Mouse (Mus musculus): ENCODE data around the gene Actr2. TPM values are rescaled to one million over a fixed set of nuclear protein-coding genes. Genes with fewer than 3 reads are reported as not detected.
A peak's percentile ranks its signal among the peaks of the same experiment; 100 is the strongest.
"Not testable (repeated sequence)": the region's sequence is repeated elsewhere in the genome, so short reads cannot be mapped to it uniquely, and the experiment has no call there.

The Actr2 gene
- polyA plus RNA-seq, 1 experiment from 2014 or later = 173 TPM

DNA sequence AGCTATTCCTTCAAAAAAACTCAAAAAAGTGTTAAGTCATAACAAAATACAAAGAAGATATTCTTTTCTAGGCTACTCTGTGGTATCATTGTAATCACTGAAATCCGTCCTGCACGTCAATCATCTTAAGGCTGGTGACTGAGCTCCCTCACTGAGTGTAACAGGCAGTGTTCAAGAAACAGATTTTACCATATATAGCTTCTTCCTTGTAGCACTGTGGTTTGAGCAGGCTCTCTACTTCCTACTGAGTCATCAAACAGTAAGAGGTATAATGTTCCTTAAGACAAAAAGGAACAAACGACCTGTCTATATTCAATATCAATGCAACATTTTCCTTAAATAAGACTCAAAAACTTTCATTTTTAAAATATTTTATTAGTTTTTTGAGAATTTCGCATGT lies 5.0 kb downstream of the Actr2 start:
- Histone ChIP-seq H3K4me3 (no peak overlapping the region), H3K4me2 (no peak overlapping the region), H3K36me3 (replicated peaks) (no peaks in the 10 kb centered on the region), H3K9ac (no peak overlapping the region), H3K27ac (no peak overlapping the region), H3K9me3 (no peaks in the 10 kb centered on the region), H3K4me1 (peaks cover 16% of the 10 kb centered on the region), H3K27me3 (replicated peaks) (no peaks in the 10 kb centered on the region)
- 96% methylated on average over 4 of the region's 4 CpGs for WGBS
- no peak for ATAC-seq (replicated peaks)

DNA sequence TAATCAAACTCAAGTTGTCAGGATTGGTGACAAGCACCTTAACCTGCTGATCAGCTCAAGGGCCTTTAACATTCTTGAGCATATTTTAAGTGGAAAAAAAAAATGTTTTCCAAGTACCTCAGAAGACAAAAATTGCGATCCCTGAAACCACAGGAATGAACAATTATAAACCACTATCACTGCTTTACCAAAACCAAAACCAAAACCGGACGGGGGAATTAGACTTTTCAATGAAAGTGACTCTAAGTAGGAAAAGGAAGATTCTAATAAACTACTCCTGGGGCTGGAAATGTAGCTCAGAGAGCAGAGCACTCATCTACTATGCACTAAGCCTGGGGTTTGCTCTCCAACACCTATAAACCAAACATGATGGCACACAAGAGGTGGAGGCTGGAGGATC lies 5.8 kb downstream of the Actr2 start:
- no peaks in the 10 kb centered on the region for H3K9me3 ChIP-seq
- H3K9ac ChIP-seq = no peak overlapping the region
- H3K4me1 ChIP-seq = peaks cover 14% of the 10 kb centered on the region
- no peak for ATAC-seq (replicated peaks)
- H3K27me3 ChIP-seq (replicated peaks) = no peaks in the 10 kb centered on the region
- no peaks in the 10 kb centered on the region for H3K36me3 ChIP-seq (replicated peaks)
- H3K4me3 ChIP-seq = no peak overlapping the region
- no peak overlapping the region for H3K4me2 ChIP-seq
- 93% methylated on average over 3 of the region's 3 CpGs for WGBS
- no peak overlapping the region for H3K27ac ChIP-seq

DNA sequence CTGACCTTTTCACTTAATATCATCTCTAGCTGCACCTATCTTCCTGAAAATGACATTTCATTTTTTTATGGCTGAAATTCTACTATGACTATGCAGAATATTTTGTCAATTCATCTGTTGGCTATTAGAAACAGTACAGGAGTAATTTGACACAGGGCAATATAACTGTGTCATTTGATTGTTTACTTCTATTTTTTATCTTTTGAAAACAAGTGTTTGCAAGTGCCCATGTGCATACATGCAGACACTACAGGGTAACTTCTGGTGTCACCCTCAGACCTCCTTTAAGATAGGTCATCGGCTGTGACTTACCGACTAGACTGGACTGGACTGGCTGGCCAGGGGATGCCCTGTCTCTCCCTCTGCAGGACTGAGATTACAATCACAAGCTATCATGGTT lies 8.8 kb downstream of the Actr2 start:
- no peaks in the 10 kb centered on the region for H3K4me1 ChIP-seq
- H3K27ac ChIP-seq = no peak overlapping the region
- H3K27me3 ChIP-seq (replicated peaks) = no peaks in the 10 kb centered on the region
- H3K4me3 ChIP-seq = no peak overlapping the region
- WGBS = 96% methylated on average over 2 of the region's 2 CpGs
- no peak overlapping the region for H3K9ac ChIP-seq
- H3K9me3 ChIP-seq = no peaks in the 10 kb centered on the region
- no peak overlapping the region for H3K4me2 ChIP-seq
- no peak for ATAC-seq (replicated peaks)
- no peaks in the 10 kb centered on the region for H3K36me3 ChIP-seq (replicated peaks)

DNA sequence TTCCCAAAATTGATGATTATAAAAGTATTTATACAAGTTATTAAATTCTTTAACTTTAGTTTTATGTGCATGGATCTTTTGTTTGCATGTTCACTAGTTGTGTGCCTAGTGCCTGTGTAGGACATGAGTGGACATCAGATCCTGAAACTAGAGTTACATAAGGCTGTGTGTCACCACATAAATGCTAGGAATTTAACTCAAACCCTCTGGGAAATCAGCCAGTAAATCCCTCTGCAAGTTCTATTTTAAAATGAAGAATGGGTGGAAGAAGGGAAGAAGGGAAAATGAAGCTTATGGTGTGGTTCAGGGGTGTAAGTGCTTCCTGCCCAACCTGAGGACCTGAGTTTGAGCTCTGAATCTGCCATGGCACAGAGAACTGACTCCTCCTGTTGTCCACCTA lies 26.4 kb downstream of the Actr2 start:
- no peak for ATAC-seq (replicated peaks)
- no peak overlapping the region for H3K27ac ChIP-seq
- H3K9me3 ChIP-seq = no peaks in the 10 kb centered on the region
- H3K4me3 ChIP-seq = no peak overlapping the region
- H3K36me3 ChIP-seq (replicated peaks) = peaks cover 26% of the 10 kb centered on the region
- no peaks in the 10 kb centered on the region for H3K27me3 ChIP-seq (replicated peaks)
- no peak overlapping the region for H3K4me2 ChIP-seq
- H3K9ac ChIP-seq = no peak overlapping the region
- H3K4me1 ChIP-seq = no peaks in the 10 kb centered on the region

DNA sequence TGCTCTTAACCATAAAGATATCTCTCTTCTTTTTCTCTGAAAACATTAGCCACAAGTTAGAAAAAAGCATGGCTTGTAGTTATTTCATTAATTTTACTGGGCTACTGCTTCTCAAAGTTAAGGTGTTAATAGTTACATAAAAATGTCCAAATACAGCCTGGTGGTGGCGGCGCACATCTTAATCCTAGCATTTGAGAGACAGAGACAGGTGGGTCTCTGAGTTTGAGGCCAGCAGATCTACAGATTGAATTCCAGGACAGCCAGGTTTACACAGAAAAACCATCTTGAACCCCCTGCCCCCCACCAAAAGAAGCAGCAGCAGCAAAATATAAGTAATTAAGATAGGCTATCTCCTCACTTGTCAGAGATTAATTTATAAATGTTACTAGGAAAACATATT lies 27.1 kb downstream of the Actr2 start:
- Histone ChIP-seq H3K36me3 (replicated peaks) (peaks cover 30% of the 10 kb centered on the region), H3K27me3 (replicated peaks) (no peaks in the 10 kb centered on the region), H3K9me3 (no peaks in the 10 kb centered on the region), H3K9ac (no peak overlapping the region), H3K4me1 (no peaks in the 10 kb centered on the region), H3K27ac (no peak overlapping the region), H3K4me2 (no peak overlapping the region), H3K4me3 (no peak overlapping the region)
- 95% methylated on average over 2 of the region's 2 CpGs for WGBS
- ATAC-seq (replicated peaks) = no peak

DNA sequence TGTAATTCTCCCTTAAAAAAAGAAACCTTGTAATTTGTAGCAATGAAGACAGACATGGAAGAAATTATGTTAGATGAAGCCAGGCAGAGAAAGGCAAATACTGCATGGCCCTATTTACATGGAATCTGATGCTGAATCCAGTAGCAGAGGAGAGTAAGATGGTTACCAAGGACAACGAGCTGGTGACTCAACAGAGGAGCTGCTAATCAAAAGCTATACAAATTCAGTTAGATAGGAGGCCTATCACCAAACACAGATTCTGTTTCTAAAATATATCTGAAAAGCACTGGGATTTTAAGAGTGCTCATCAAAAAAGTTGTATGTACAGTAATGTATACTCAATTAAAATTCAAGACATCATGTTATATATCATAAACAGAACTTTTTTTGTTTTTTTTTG lies 37.3 kb downstream of the Actr2 start:
- Histone ChIP-seq H3K27me3 (replicated peaks) (no peaks in the 10 kb centered on the region), H3K27ac (no peak overlapping the region), H3K9me3 (no peaks in the 10 kb centered on the region), H3K4me1 (no peaks in the 10 kb centered on the region), H3K4me2 (no peak overlapping the region), H3K36me3 (replicated peaks) (peaks cover 34% of the 10 kb centered on the region; the same call in 1 of the 2 replicates), H3K4me3 (no peak overlapping the region), H3K9ac (no peak overlapping the region)
- ATAC-seq (replicated peaks) = no peak
- WGBS = 88% methylated on average over 1 of the region's 1 CpGs

DNA sequence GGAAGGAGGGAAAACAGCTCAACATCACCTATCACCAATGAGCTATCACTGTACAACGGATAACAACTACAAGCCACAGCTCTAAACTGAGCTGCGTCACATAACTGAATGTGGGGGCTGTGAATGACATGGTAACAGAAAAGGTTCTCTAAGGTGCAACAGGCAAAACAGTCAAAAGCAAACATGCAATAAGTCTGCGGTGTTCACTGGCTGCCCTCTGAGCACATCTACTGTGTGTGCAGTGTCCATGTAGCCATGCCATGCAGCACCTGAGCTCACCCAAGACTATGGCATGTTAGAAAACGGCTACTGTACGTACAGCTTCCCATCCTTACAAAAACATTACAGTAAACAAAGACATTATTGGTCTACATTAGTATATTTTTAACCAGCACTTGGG lies 39.9 kb downstream of the Actr2 start:
- H3K4me1 ChIP-seq = no peaks in the 10 kb centered on the region
- H3K27ac ChIP-seq = no peak overlapping the region
- no peak overlapping the region for H3K4me2 ChIP-seq
- H3K9ac ChIP-seq = no peak overlapping the region
- 98% methylated on average over 5 of the region's 5 CpGs for WGBS
- no peak overlapping the region for H3K4me3 ChIP-seq
- H3K9me3 ChIP-seq = no peaks in the 10 kb centered on the region
- ATAC-seq (replicated peaks) = no peak
- H3K27me3 ChIP-seq (replicated peaks) = no peaks in the 10 kb centered on the region
- peaks cover 22% of the 10 kb centered on the region; the same call in 1 of the 2 replicates for H3K36me3 ChIP-seq (replicated peaks)

DNA sequence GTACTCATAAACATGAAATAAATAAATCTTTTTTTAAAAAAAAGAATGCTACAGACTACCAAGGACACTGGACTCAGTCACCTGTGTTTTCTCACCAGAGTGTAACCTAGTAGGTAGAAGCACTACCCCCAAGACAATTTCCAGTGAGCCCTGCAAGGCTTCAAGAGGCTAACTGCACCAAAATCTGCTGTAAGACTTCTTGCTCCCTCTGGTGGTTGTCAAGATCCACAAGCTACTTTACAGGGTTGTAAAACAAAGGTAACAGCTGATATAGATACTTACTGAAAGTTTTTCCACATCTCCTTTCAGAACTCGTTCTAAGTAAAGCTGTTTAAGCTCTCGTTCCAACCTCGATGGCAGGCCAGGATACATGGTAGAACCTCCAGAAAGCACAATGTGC lies 40.5 kb downstream of the Actr2 start:
- Histone ChIP-seq H3K4me2 (no peak overlapping the region), H3K27ac (no peak overlapping the region), H3K36me3 (replicated peaks) (peaks cover 19% of the 10 kb centered on the region; the same call in 1 of the 2 replicates), H3K4me1 (no peaks in the 10 kb centered on the region), H3K9me3 (no peaks in the 10 kb centered on the region), H3K9ac (no peak overlapping the region), H3K4me3 (no peak overlapping the region), H3K27me3 (replicated peaks) (no peaks in the 10 kb centered on the region)
- WGBS = 79% methylated on average over 3 of the region's 3 CpGs
- ATAC-seq (replicated peaks) = 0 out of 2 replicates have a peak, but pooled peaks have one; percentile 7

DNA sequence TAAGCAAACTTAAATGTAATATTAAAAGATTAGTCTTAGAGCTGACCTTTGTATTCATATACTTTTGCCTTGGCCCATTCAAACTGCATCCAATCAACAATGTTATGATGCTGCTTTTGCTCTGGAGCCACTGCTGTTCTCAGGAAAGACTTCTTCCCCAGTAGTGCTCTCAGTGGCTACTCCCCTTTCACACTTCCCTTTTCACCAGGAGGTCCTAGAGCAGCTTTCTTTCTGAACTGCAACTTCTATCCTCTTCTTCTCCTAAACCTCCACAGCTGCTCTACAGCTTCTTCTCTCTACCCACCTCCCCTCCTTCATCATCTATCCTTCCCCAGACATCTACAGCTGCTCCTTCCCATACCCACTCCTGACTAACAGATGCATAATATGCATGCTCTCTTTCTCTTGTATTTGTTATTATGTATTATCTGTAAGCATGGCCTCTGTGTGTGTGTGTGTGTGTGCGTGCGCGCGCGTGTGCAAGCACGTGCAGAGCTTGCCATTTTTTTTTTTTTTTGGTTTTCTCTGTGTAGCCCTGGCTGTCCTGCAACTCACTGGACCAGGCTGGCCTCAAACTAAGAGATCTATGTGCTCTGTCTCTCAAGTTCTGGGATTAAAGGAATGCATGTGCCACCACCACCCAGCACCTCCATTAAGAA lies 44.2 kb downstream of the Actr2 start:
- peaks cover 10% of the 10 kb centered on the region; the same call in 1 of the 2 replicates for H3K36me3 ChIP-seq (replicated peaks)
- no peaks in the 10 kb centered on the region for H3K9me3 ChIP-seq
- H3K27ac ChIP-seq = no peak overlapping the region
- 98% methylated on average over 6 of the region's 6 CpGs for WGBS
- no peak for ATAC-seq (replicated peaks)
- H3K4me1 ChIP-seq = no peaks in the 10 kb centered on the region
- no peaks in the 10 kb centered on the region for H3K27me3 ChIP-seq (replicated peaks)
- no peak overlapping the region for H3K9ac ChIP-seq
- H3K4me3 ChIP-seq = no peak overlapping the region
- H3K4me2 ChIP-seq = no peak overlapping the region

DNA sequence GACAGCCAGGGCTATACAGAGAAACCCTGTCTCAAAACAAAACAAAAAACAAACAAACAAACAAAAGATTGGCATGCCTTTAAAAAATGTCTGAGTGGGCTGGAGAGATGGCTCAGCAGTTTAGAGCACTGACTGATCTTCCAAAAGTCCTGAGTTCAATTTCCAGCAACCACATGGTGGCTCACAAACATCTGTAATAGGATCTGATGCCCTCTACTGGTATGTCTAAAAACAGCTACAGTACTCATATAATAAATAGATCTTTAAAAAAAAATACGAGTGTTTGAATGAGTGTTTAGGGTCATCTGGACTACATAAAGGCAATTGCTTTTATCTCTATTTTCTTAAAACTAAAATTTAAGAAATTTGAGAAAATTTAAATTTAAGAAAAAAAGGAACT lies 45.2 kb downstream of the Actr2 start:
- no peak for ATAC-seq (replicated peaks)
- H3K9me3 ChIP-seq = no peaks in the 10 kb centered on the region
- no peak overlapping the region for H3K4me2 ChIP-seq
- no peak overlapping the region for H3K27ac ChIP-seq
- WGBS = 68% methylated on average over 1 of the region's 1 CpGs
- H3K9ac ChIP-seq = no peak overlapping the region
- H3K4me3 ChIP-seq = no peak overlapping the region
- H3K27me3 ChIP-seq (replicated peaks) = no peaks in the 10 kb centered on the region
- H3K36me3 ChIP-seq (replicated peaks) = peaks cover 10% of the 10 kb centered on the region; the same call in 1 of the 2 replicates
- no peaks in the 10 kb centered on the region for H3K4me1 ChIP-seq

DNA sequence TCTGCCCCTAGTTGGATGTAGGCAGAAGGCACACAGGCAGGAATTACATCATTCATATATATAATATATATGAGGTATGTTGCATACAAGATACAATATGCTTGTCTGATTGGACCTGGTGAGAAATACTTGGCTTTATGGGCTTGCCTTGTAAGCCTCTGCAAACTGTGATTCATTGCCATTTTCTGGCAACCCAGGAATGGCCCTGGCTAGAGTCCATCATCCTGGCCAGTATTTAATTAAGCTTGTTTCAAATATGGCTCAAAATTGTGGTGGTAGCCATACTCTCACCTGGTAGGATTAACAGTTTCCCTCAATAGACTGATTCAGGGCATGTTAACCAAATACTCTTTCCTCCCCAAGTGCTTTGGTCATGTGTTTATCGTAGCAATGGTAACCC lies 46.6 kb downstream of the Actr2 start:
- Histone ChIP-seq H3K27ac (no peak overlapping the region), H3K36me3 (replicated peaks) (peaks cover 7% of the 10 kb centered on the region; the same call in 1 of the 2 replicates), H3K4me1 (no peaks in the 10 kb centered on the region), H3K4me3 (no peak overlapping the region), H3K9ac (no peak overlapping the region), H3K27me3 (replicated peaks) (no peaks in the 10 kb centered on the region), H3K9me3 (no peaks in the 10 kb centered on the region), H3K4me2 (no peak overlapping the region)
- ATAC-seq (replicated peaks) = no peak
- 100% methylated on average over 1 of the region's 1 CpGs for WGBS

DNA sequence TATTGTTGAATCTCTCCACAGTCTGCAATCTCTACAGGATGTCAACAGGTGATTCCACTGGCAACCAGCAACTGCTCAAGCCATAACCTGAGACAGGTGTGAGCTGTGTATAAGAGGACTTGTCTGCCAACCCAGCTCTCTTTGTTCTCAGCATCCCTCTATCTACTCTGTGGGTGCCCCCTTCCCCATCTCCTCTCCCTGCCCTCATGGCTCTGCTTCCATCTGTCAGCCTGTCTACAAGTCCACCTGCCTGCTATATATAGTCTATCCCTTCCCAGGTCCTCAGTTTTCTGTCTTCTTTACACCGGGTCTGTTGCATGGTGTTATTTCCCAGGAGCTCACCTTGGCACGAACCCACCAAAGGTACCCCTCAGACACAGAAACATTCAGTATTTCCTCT lies 47.8 kb downstream of the Actr2 start:
- H3K27me3 ChIP-seq (replicated peaks) = no peaks in the 10 kb centered on the region
- no peak for ATAC-seq (replicated peaks)
- no peak overlapping the region for H3K9ac ChIP-seq
- H3K27ac ChIP-seq = no peak overlapping the region
- no peak overlapping the region for H3K4me3 ChIP-seq
- H3K36me3 ChIP-seq (replicated peaks) = peaks cover 7% of the 10 kb centered on the region; the same call in 1 of the 2 replicates
- H3K4me1 ChIP-seq = no peaks in the 10 kb centered on the region
- 95% methylated on average over 2 of the region's 2 CpGs for whole genome bisulfite sequencing
- H3K9me3 ChIP-seq = no peaks in the 10 kb centered on the region
- H3K4me2 ChIP-seq = no peak overlapping the region

DNA sequence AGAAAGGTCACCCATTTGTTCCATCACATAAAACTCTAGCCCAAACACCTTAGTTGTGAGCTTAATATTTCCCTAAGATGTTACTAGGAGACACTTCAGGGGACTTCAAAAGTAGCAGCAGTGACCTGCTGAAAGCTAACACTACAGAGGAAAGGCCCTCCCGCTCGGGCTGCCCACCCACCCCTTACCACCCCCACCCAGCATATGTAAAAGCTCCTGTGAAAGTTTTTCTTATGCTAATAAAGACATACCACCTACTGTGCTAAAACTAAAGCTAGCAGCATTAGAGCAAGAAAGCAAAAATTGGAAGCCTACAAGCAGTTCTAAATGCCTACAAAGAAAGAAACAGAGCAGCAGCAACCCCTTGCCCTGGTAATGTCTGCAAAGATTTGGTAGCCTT lies 48.6 kb downstream of the Actr2 start:
- 18% methylated on average over 2 of the region's 2 CpGs for WGBS

More for the DNA sequence above, 48.6 kb downstream of the Actr2 start:
- H3K9ac ChIP-seq; H3K36me3 ChIP-seq (replicated peaks); H3K27me3 ChIP-seq (replicated peaks); H3K27ac ChIP-seq; H3K4me3 ChIP-seq; H3K4me2 ChIP-seq; ATAC-seq (replicated peaks); H3K4me1 ChIP-seq; H3K9me3 ChIP-seq: not testable (repeated sequence)

All from midbrain, embryonic 15.5 days (tissue).